Mouse (Mus musculus): ENCODE measurements around the gene Adat3.

DNA sequence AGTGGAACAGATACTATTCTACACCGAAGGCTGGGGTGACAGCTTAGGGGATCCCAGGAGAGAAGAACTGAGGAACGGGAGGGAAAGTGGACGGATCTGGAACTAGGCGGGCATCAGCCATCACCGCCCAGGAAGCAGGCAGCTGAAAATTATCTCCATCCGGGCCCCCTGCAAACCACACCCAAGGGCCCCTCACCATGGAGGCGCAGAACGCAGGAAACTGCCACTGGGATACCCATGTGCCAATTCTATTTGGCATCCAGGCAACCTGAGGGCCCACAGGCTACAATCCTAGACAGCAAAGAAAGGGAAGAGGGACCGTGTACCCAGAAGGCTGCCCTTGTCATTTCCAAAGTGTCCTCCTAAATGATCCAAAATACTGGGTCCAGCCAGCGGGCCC, 32.3 kb upstream of the Adat3 start:
- TF ChIP-seq CTCF (IDR thresholded peaks at IDR 0.05), result no peak
- no peak for TF ChIP-seq EP300 (IDR thresholded peaks at IDR 0.05)

All from lung, postnatal 0 days (tissue).